Mouse (Mus musculus) heart, embryonic 11.5 days (tissue): ENCODE measurements around the gene Vwa3a. TPM values are rescaled to one million over a fixed set of nuclear protein-coding genes. Genes with fewer than 3 reads are reported as not detected.

ENCODE experiments used
- ATAC-seq: fragments of 200-750 bp; cut with Nextera tagmentation; replicated peaks from 2 replicates; pipeline ENCODE4 v1.8.0; 2017; ENCODE audit warnings: moderate library complexity; ENCODE audit not compliant: insufficient number of reproducible peaks, low FRiP score, low TSS enrichment
- H3K27ac ChIP-seq: fragments of 300-500 bp; sonication (generic); 2 replicates; pipeline ENCODE4 v1.5.1; 2014; ENCODE audit warnings: mild to moderate bottlenecking, low read depth, low read length
- H3K27me3 ChIP-seq: fragments of 300-500 bp; sonication (generic); 2 replicates; pipeline ENCODE4 v1.6.1; 2014; ENCODE audit warnings: mild to moderate bottlenecking, low read length, mixed read lengths; ENCODE audit not compliant: control insufficient read depth, insufficient read depth
- H3K36me3 ChIP-seq: fragments of 300-500 bp; sonication (generic); 2 replicates; pipeline ENCODE4 v1.6.1; 2014; ENCODE audit warnings: mild to moderate bottlenecking, low read length, moderate library complexity, mixed read lengths; ENCODE audit not compliant: control insufficient read depth, insufficient read depth
- H3K4me1 ChIP-seq: fragments of 300-500 bp; sonication (generic); 2 replicates; pipeline ENCODE4 v1.6.1; 2014; ENCODE audit warnings: low read length; ENCODE audit not compliant: control insufficient read depth, insufficient read depth
- H3K4me2 ChIP-seq: fragments of 300-500 bp; sonication (generic); 2 replicates; pipeline ENCODE4 v1.6.1; 2014; ENCODE audit warnings: mild to moderate bottlenecking, moderate library complexity
- H3K4me3 ChIP-seq: fragments of 300-500 bp; sonication (generic); 2 replicates; pipeline ENCODE4 v1.5.1; 2014; ENCODE audit warnings: low read depth, low read length
- H3K9ac ChIP-seq: fragments of 300-500 bp; sonication (generic); 2 replicates; pipeline ENCODE4 v1.6.1; 2014; ENCODE audit warnings: mild to moderate bottlenecking, low read depth, low read length, moderate library complexity
- H3K9me3 ChIP-seq: fragments of 300-500 bp; sonication (generic); replicated peaks from 2 replicates; pipeline ENCODE4 v1.6.1; 2016; ENCODE audit warnings: low read length; ENCODE audit not compliant: control insufficient read depth
- WGBS: fragments of 180-500 bp; shearing (Covaris S2); extraction: QIAGEN DNeasy Blood & Tissue Kit; methylation state at CpG from one replicate; pipeline ENCODE4 v1.1.7; 2014; ENCODE audit not compliant: insufficient replicate concordance; 5-methylcytosine and 5-hydroxymethylcytosine counted together
- polyA plus RNA-seq: library from polyadenylated mRNA; unstranded; fragments of >200 nt; fragmentation: Nextera tagmentation; extraction: Ambion mirVana; gene quantifications from 2 replicates; pipeline ENCODE4 v1.2.1, GENCODE M21; 2014

Vwa3a gene
- polyA plus RNA-seq, 1 experiment from 2014 or later, result 0.84 TPM

DNA sequence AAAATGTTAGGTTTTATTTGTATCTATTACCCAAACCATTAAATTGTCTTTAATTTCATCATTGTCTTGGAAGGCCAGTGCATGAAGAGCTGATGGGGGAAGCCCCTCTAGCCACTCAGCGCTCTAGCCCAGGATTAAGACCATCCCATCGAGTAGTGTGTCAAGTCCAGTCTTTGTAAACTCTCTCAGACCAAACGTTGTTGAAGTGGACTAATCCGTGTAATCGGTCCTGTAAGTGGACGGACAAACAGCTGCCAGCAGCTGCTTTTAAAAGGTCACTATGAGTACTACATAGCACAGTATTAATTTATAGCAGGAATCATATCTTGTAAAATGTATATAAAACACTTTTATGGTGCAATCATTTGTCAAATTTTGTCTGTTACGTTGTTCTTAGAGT, 6.2 kb upstream of the Vwa3a start:
- 85% methylated on average over 7 of the region's 7 CpGs for WGBS
- H3K27me3 ChIP-seq, result no peaks in the 10 kb centered on the region
- no peak for ATAC-seq

DNA sequence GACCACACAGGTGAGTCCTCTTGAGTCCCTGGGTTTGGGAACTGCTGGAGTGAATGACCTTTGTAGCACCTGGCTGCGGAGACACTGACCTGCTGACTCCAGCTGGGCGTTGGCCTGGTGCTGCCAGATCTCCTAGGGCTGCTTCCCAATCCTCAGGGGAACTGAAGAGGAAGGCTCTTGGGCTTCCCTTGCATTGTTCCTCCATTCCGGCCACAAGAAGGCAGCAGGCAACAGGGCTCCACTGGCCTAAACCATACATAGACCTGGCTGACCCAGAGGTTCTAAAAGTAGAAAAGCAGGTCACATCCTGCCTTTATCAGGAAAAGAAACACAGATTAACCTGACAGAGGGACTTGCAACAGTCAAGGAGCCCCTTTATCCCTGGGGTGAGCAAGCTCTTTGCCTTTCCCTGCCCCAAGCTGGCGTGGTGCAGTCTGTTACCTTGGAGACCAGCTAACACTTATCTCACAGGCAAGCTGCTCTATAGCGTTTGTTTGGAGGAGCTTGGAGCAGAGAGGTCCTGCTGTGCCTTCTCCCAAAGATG, 512 bp downstream of the Vwa3a start:
- Histone ChIP-seq H3K4me3 (no peak overlapping the region), H3K9ac (no peak overlapping the region), H3K4me1 (peaks cover 16% of the 10 kb centered on the region)

More for the DNA sequence above, 6.2 kb upstream of the Vwa3a start:
- Histone ChIP-seq H3K4me3 (no peak overlapping the region), H3K36me3 (no peaks in the 10 kb centered on the region), H3K4me1 (0 out of 2 replicates have a peak, but pooled peaks cover 3% of the 10 kb centered on the region), H3K27ac (no peak overlapping the region), H3K9me3 (no peaks in the 10 kb centered on the region), H3K4me2 (no peak overlapping the region), H3K9ac (no peak overlapping the region)

GRCm38 (mm10) chr7:120743366-120744351, 4.5 kb downstream of the Vwa3a start:
- H3K9ac ChIP-seq, result no peak overlapping the region
- no peak overlapping the region for H3K27ac ChIP-seq
- no peaks in the 10 kb centered on the region for H3K36me3 ChIP-seq
- peaks cover 16% of the 10 kb centered on the region for H3K4me1 ChIP-seq
- no peak for ATAC-seq
- H3K27me3 ChIP-seq, result no peaks in the 10 kb centered on the region
- no peak overlapping the region for H3K4me2 ChIP-seq
- no peaks in the 10 kb centered on the region for H3K9me3 ChIP-seq
- 74% methylated on average over 14 of the region's 14 CpGs for WGBS
- H3K4me3 ChIP-seq, result no peak overlapping the region

More for the DNA sequence above, 512 bp downstream of the Vwa3a start:
- no peaks in the 10 kb centered on the region for H3K9me3 ChIP-seq
- H3K27ac ChIP-seq, result peak overlapping the region; percentile 22; the same call in 1 of the 2 replicates
- peak overlapping the region; percentile 32 for H3K4me2 ChIP-seq
- H3K27me3 ChIP-seq, result no peaks in the 10 kb centered on the region
- H3K36me3 ChIP-seq, result no peaks in the 10 kb centered on the region
- WGBS, result 6% methylated on average over 5 of the region's 5 CpGs
- peak; percentile 66 for ATAC-seq

- no peak for ATAC-seq
- no peaks in the 10 kb centered on the region for H3K27me3 ChIP-seq
- no peak overlapping the region for H3K4me2 ChIP-seq
- H3K27ac ChIP-seq, result no peak overlapping the region
- WGBS, result 79% methylated on average over 6 of the region's 6 CpGs
- H3K36me3 ChIP-seq, result no peaks in the 10 kb centered on the region
- no peaks in the 10 kb centered on the region for H3K9me3 ChIP-seq
- peaks cover 8% of the 10 kb centered on the region for H3K4me1 ChIP-seq
- no peak overlapping the region for H3K4me3 ChIP-seq
- H3K9ac ChIP-seq, result no peak overlapping the region
These were observed 5.5 kb downstream of the Vwa3a start for GRCm38 (mm10) chr7:120744606-120745005.

DNA sequence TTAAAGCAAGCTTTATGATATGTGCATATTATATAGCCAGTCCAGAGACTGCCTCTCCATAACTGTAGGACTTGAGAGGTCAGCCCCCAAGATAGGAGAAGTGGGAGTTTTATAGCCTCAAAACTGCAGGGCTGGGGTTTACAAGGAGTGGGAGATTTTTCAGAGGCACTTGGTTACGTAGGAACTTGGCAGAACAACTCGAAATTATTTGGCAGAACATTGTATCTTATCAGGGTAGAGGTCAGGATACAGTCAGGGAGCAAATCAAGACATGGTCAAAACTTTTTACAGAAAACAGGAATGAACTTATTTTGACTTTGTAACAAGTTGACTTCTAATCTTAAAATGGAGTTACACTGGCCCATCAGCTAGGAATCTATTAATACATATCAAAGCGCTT, 6.9 kb downstream of the Vwa3a start:
- H3K4me1 ChIP-seq, result no peaks in the 10 kb centered on the region
- no peak overlapping the region for H3K9ac ChIP-seq
- no peak overlapping the region for H3K4me2 ChIP-seq
- H3K36me3 ChIP-seq, result no peaks in the 10 kb centered on the region
- no peak overlapping the region for H3K4me3 ChIP-seq
- H3K27me3 ChIP-seq, result no peaks in the 10 kb centered on the region
- H3K9me3 ChIP-seq, result no peaks in the 10 kb centered on the region
- no peak for ATAC-seq
- 57% methylated on average over 3 of the region's 3 CpGs for WGBS
- H3K27ac ChIP-seq, result no peak overlapping the region

DNA sequence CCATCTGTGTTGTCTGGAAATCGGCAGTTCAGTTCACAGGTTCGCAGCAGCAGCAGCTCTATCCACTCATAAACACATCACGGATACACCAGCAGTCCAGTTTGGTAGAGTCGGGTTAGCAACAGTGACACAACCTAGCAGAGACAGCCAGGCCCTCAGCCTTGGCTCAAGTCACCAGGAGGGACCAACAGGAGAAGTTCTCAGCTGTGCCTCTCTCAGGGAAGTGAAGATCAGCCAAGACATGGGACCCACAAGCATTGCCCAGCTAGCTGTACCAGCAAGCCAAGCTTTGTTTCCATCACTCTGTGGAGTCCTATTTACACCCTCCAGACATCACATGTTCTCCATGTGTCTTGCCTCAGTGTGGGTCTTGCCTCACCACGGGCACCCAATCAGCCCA, 7.7 kb downstream of the Vwa3a start:
- H3K4me1 ChIP-seq, result no peaks in the 10 kb centered on the region
- 77% methylated on average over 5 of the region's 5 CpGs for WGBS
- no peaks in the 10 kb centered on the region for H3K36me3 ChIP-seq
- H3K27me3 ChIP-seq, result no peaks in the 10 kb centered on the region
- no peak for ATAC-seq
- H3K9ac ChIP-seq, result no peak overlapping the region
- H3K4me2 ChIP-seq, result no peak overlapping the region
- H3K27ac ChIP-seq, result no peak overlapping the region
- H3K4me3 ChIP-seq, result no peak overlapping the region
- no peaks in the 10 kb centered on the region for H3K9me3 ChIP-seq

DNA sequence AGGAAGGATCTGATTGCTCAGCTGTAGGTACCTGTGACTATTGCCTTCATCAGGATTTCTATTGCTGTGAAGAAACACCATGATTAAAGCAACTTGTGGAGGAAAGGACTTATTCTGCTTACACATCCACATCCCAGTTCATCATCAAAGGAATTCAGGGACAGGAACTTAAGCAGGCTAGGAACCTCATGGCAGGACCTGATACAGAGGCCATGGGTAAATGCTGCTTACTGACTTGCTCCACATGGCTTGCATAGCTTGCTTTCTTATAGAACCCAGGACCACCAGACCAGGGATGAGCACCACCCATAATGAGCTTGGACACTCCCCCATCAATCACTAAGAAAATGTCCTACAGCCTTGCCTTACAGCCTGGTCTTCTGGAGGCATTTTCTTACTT, 9.4 kb downstream of the Vwa3a start:
- Histone ChIP-seq H3K4me2 (no peak overlapping the region), H3K27me3 (no peaks in the 10 kb centered on the region), H3K4me3 (no peak overlapping the region), H3K36me3 (no peaks in the 10 kb centered on the region), H3K9me3 (no peaks in the 10 kb centered on the region), H3K4me1 (no peaks in the 10 kb centered on the region), H3K27ac (no peak overlapping the region), H3K9ac (no peak overlapping the region)
- ATAC-seq, result no peak

- no peak overlapping the region for H3K4me3 ChIP-seq
- H3K27ac ChIP-seq, result no peak overlapping the region
- no peak overlapping the region for H3K9ac ChIP-seq
- H3K4me2 ChIP-seq, result no peak overlapping the region
- no peaks in the 10 kb centered on the region for H3K9me3 ChIP-seq
- ATAC-seq, result no peak
- no peaks in the 10 kb centered on the region for H3K4me1 ChIP-seq
- no peaks in the 10 kb centered on the region for H3K27me3 ChIP-seq
- H3K36me3 ChIP-seq, result no peaks in the 10 kb centered on the region
These were observed 12.2 kb downstream of the Vwa3a start for GRCm38 (mm10) chr7:120751330-120751729.
